Mouse (Mus musculus) lung, postnatal 0 days (tissue): Measurements from ENCODE around the gene Msantd2.

Experiments used
- CTCF ChIP-seq: IDR thresholded peaks from 2 replicates; pipeline ENCODE4 v1.5.1; 2016; ENCODE audit warnings: antibody characterized with exemption, mild to moderate bottlenecking
- EP300 ChIP-seq: IDR thresholded peaks from 2 replicates; pipeline ENCODE4 v1.6.1; 2016; ENCODE audit warnings: antibody characterized with exemption, mild to moderate bottlenecking, control low read depth

- TF ChIP-seq EP300 (no peak), CTCF (no peak)
Observed at GRCm38 (mm10) chr9:37554838-37555748, 66.0 kb downstream of the Msantd2 start, which contains the start of gene Siae.
